Mouse (Mus musculus) left cerebral cortex, adult 11 months (tissue): ENCODE data around the gene Tkt.

Source experiments
- DNase-seq: peaks from one replicate; pipeline ENCODE4 v3.0.0; 2022; ENCODE audit warnings: low spot score

The Tkt gene

DNA sequence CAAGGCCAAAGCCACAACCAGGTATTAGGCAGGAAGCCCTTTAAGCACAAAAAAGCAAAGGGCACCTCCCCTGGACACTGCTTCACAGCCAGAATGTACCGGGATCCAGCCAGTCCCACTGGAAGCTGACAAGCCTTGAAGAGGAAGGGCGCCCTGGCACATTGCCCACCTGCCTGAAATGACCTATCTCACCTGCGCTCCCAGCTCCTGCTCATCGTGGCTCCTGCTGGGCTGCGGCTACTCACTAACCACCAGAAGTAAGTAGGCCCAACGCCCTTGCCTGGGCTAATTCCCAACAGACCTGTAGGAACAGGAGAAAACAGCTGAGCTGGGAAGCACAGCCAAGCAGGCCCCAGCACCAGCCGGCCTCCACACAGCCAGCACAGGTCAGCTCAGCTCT is 74.0 kb downstream of the Tkt start:
- DNase-seq = no peak

GRCm38 (mm10) chr14:30622556-30622955 is 74.4 kb downstream of the Tkt start:
- no peak for DNase-seq
